Mouse (Mus musculus): ENCODE measurements around the gene Anks1. TPM values are rescaled to one million over a fixed set of nuclear protein-coding genes. Genes with fewer than 3 reads are reported as not detected.
"Not testable (repeated sequence)": the region's sequence is repeated elsewhere in the genome, so short reads cannot be mapped to it uniquely, and the experiment has no call there.

The Anks1 gene
- total RNA-seq, 2 experiments from 2014 or later, result 11.2 to 15.3 TPM

GRCm38 (mm10) chr17:27997212-27997611 is 88.1 kb downstream of the Anks1 start:
- no peak for DNase-seq

GRCm38 (mm10) chr17:27999683-28000273 is 90.7 kb downstream of the Anks1 start:
- not testable (repeated sequence) for DNase-seq

GRCm38 (mm10) chr17:28000389-28000788 is 91.3 kb downstream of the Anks1 start:
- no peak for DNase-seq

DNA sequence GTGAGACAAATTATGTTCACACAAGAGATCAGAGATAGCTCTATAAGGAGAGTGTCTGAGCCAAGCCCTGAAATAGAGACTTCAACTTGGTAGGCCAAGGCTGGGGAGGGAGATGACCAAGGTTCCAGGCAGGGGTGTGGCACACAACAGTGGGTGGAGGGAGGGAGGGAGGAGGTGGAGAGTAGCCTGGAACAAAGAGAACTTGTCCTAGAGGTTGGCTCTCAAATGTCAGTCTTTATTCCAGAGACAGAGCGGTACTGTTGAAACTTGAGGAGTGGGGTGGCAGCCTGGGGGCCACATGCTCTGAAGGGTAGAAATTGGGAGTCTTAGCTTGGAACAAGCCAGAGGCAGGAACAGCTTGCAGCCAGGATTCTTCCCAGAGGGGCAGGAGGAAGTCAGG is 91.7 kb downstream of the Anks1 start:
- no peak for DNase-seq

DNA sequence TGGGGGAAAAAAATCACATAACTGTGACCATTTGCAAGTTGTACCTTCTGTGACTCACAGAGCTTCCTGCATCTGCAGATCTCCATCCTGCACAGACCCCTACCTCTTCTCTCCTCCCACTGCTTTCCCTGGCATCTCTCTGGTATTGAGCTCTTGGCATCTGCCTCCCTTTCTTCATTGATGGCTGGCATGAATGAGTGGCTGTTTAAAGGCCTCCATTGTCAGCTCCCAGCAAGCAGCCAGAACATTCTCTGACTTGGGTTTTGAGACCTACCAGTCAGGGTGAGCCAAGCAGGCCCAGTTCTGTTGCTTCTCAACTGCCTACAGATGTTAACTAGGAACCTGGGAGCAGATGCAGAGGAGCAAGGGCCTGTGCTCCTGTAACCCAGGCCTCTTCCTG is 96.3 kb downstream of the Anks1 start:
- no peak for DNase-seq

GRCm38 (mm10) chr17:28006208-28006607 is 97.1 kb downstream of the Anks1 start:
- no peak for DNase-seq

DNA sequence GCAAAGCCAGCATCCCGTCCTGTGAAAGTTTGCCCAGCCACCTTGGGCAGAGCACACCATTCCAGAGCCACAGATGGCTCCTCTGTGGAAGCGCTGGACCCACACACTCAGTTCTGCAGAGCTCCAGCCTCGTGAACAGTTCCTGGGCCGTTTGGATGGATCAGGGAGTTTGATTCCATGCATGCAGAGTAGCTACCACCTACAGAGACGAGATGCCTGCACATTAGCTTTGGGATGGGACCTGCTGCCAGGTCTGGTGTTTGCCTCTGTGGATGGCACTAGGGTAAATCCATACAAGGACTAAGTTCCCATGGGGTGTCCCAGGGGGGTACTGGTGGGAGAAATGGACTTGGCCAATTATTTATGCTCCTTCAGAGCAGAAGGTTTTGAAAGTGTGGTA is 97.5 kb downstream of the Anks1 start:
- no peak for DNase-seq

DNA sequence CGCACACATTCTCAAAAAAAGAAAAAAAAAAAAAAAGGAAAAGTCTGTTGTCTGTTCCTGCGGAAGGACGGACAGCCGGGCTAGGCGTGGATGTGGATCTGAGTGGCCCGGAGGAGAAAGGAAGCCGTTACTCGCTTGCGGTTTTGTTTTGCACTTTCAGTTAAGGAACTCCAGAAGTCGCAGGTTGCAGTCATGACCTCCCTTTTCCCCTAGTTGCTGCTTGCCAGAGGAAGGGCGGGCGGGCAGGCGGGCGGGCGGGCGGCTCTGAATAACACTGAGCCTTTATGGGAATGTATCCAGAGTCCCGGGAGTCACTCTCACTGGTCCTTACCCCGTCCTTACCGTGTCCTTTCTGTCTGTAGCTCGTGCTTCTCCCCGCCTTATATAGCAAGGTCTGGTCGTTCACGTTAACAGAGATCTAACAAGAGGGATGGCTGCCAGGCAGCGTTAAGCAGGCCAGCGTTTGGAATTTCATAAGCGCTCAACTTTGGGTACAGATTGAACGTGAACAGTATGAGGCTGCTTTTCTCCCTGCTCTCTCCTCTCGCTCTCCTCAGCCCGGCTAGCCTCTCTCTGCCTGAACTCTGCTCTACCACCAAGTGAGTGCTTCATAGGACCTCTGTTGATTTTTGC is 98.2 kb downstream of the Anks1 start:
- DNase-seq, result peak; percentile 75

GRCm38 (mm10) chr17:28007857-28008564 is 98.9 kb downstream of the Anks1 start:
- peak; percentile 76 for DNase-seq

GRCm38 (mm10) chr17:28008565-28008981 is 99.5 kb downstream of the Anks1 start:
- no peak for DNase-seq

GRCm38 (mm10) chr17:28009066-28009715 is 100.1 kb downstream of the Anks1 start:
- DNase-seq, result no peak

DNA sequence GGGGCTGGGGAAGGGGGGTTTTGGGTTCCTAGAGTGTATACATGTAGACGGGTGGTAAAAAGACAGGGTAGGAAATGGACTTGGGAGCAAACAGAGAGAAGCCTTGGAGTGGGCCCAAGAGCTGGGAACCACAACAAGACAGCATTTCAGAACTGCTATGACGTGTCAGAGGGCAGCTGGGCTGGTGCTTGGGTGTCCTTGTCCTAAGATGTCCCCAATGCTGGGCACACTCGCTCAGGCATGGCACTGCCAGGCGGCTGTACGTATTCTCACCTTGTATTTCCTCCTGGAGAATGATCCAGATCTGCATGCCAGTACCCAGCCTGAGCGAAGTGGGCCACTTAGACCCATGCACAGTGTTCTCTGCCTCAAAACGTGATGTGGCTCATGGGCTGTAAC is 100.6 kb downstream of the Anks1 start:
- DNase-seq, result peak; percentile 68

- no peak for DNase-seq
Measured at GRCm38 (mm10) chr17:28010925-28011324, 101.8 kb downstream of the Anks1 start.

DNA sequence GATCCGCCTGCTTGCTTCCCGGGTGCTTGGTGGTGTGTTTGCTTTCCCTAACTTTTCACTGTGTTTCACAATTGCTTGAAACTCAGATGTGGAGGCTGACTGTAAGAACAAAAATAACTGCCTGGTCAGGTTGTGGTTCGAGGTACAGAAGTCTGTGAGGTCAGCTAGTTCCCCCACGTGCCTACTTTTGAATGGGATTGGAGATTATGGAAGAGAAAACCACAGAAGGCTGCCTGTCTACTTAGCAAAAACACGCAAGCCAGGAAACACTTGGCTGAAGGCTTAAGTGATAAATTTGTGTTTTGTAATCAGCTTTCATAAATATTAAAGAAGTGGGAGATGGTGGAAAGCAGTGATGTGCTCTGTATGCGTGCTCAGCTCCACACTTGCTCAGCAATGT is 103.7 kb downstream of the Anks1 start:
- no peak for DNase-seq

DNA sequence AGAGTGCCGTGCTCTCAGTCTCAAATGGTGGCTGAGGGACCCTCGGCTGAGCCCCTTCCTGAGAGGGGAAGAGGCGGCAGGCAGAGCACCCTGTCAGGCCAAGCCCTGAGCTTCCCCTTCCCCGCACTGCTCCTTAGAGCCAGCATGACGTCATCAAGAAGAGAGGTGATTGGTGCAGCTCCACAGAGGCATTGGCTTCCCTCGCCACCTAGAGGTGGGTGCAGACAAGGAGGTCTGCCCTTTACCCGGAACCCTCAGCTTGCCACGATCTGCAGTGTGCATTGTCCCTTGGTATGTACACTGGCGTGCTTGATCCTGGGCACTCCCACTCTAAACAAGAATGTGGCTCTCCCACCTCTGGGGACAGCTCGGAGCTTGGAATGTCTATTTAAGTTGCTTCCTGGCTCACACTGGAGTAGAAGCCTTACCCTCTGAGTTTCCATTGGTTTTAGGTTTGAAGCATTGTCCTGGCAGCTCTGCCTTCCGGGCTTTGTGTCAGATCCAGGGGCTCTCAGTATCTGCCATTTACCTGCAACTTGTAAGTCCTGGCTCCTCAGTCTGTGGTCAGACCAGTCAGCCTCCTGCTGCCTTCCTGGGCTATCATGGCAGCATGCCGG is 104.3 kb downstream of the Anks1 start:
- peak; percentile 62 for DNase-seq

GRCm38 (mm10) chr17:28014449-28014848 is 105.3 kb downstream of the Anks1 start:
- DNase-seq, result no peak

DNA sequence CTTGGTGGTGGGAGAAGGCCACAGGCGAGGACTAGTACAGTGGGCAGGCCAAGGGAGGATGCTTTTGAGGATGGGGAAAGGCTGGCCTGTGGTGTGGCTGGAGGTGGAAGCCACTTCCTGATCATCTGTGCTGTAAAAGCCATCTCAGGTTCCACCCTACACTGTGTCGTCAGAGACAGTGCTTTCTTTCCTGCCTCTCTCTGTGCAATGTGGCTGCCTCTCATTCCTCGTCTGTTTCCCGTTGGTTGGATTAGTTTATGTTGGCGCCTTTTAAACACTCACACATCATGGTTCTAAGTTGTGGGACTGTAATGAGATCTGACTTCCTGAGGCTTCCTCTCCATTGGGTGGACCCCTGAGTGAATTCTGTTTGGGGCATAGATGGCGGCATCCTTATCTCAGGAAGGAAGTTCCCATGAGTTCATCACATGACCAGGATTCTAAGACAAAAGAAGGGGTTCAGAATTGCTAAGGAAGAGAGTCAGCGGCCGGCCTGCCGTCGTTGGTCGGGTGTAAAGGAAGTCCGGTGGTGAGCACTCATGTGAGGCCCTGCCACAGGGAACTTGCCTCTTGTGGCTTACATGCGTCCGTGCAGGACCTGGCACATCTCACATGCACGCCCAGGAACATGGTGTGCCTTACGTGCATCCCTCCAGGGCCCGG is 106.1 kb downstream of the Anks1 start:
- DNase-seq, result no peak

- DNase-seq, result peak; percentile 51
Measured at GRCm38 (mm10) chr17:28016056-28016797, 107.1 kb downstream of the Anks1 start.

DNA sequence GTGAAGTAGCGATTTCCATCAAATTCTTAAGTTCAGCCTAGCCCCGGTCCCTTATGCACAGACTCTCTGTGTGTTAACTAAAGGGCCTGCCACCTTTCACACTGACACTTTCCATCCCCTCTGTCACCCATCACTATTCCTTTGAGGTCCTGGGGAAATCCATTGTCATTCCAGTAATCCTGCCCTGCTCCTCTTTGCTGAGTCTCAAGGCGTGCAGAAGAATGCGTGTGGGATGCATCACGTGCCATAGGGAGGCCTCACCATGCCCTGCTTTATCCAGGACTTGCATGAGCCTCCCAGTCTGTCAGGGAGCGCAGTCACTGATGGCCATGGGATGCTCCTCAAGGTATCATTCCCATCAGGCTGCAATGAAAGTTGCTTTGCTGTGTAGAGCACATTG is 109.2 kb downstream of the Anks1 start:
- no peak for DNase-seq

DNA sequence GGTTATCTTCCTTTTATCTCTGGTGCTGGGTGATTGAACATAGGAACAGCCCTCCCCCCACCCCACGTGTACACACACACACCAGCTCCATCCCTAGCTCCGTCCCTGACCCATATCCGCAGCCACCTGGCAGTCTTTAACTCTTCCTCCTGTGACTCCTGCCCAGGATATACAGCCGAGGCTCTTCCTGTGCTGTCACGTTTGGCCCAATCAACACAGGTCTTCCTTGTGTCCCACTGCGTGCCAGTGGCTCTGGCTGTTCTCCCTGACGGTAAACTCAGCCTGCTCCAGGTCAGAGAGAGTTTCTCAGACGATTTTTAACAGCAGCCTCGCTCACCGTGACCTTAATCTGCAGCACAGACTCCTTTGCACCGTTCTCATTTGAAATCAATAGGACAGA is 109.7 kb downstream of the Anks1 start:
- no peak for DNase-seq

Data from gastrocnemius, postnatal 25 days (tissue).